Mouse (Mus musculus): Measurements from ENCODE around the gene Sema4c.

DNA sequence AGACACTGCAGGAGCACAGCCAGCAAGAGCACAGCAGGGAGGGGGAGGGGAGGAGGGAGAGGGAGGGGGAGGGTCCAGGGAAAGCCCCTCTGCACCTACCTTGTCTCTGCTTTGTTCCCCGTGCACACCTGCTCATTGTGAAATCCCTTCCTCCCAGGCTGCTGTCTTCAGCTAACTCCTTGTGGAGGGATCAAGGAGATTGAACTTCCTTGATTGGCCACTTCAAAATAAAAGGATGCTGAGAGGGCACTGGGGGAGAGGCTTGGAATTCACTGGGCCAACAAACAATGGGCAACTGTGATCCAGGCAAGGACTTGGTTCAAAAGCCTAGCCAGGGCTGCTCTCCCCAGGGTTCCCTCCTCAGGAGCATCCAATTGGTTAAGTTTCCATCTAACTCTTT lies 35.0 kb upstream of the Sema4c start:
- TF ChIP-seq POLR2A (IDR thresholded peaks at IDR 0.05; ENCODE audit: control insufficient read depth, extremely low read depth, insufficient read depth, low read length, poor library complexity) (no peak), CTCF (IDR thresholded peaks at IDR 0.05; ENCODE audit: borderline replicate concordance, control insufficient read depth, extremely low read depth, insufficient read depth, low read length, poor library complexity) (no peak)

Data from thymus, adult 2 months (tissue).